Mouse (Mus musculus): Measurements from ENCODE around the gene Zfp960. TPM values are rescaled to one million over a fixed set of nuclear protein-coding genes. Genes with fewer than 3 reads are reported as not detected.
A peak's percentile ranks its signal among the peaks of the same experiment; 100 is the strongest.
"Not testable (repeated sequence)": the region's sequence is repeated elsewhere in the genome, so short reads cannot be mapped to it uniquely, and the experiment has no call there.

The Zfp960 gene
- total RNA-seq (2022), result 1 to 10 TPM; 7.3 to 8.1 (median 7.8) TPM

DNA sequence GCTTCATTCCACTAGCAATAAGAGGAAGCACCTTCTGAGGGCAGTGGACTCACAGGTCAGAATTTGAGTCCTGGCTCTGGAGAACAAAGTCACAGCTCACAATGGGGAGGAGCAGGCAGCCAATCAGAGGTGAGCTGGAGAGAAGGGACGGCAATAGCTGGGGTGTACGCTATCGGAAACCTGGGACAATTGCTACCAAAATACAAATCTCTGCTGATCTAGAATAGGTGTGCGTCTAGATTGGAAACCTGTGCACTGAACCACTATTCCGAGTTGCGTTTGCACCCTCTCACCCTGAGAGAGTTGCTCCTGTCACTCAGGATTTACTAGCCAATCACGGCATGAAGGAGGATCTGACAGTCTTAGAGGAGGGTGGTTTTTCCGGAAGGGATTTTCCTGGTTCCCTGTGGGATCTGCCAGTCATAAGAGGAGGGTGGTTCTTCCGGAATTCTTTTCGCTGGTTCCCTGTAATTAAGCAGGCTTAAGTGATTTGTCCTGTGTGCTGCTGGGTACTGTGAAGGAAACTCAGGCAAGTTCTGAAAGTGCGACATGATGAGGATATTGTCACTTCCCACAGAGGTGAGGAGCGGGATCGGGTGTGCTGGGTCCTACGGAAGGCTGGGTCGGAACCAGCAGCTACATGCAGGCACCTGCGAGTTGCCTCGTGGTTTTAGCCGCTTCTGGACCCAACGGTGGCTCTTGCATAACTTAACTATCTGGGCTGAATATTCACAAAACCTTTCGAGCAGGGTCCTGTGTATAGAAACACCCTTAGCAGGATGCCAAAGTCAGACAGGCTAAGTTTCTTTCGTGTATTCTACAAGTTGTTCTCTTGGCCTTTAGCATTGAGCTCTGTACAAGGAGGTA lies at the start of gene Zfp960:
TSS of gene Zfp960 (plus strand) at position 486 of the 867 bp plus-strand sequence.
- DNase-seq (ENCODE audit: low spot score), result peak; percentile 99

- not testable (repeated sequence) for DNase-seq (ENCODE audit: low spot score)
Measured at GRCm38 (mm10) chr17:17018071-17018470, 45.8 kb upstream of the Zfp960 start.

- DNase-seq (ENCODE audit: low spot score), result not testable (repeated sequence)
Measured at GRCm38 (mm10) chr17:17059566-17059965, 4.3 kb upstream of the Zfp960 start.

- DNase-seq (ENCODE audit: low spot score), result not testable (repeated sequence)
Measured at GRCm38 (mm10) chr17:17120830-17121502, 57.1 kb downstream of the Zfp960 start, which contains the start of gene Zfp97. Zfp97 (plus strand) TSS chr17:17121415.

Other genes starting within 250 kb of the Zfp960 start
- gene Zfp97, start 57.3 kb downstream of the Zfp960 start, total RNA-seq (2022), result 1 to 10 TPM; 6.3 to 8.7 (median 7.3) TPM

Measured in heart, adult 8-10 months (tissue).